Mouse (Mus musculus): ENCODE measurements around the gene Tpm1.

The Tpm1 gene

DNA sequence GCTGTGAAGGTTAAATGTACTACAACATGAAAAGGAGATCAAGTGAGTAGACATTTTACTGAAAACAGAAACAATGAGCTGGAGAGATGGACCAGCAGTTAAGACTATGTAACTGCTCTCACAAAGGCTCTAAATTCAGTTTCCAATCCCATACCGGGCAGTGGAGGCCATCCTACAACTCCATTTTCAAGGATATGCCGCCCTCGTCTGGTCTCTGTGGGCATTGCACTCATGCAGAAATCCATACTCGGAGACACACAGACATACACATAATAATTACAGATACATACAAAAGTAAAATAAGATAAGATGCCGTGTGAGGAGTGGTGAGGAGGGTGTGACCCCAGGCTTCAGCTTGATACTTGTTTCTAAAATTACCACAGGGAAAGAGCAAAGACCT is 68.7 kb downstream of the Tpm1 start:
- DNase-seq (ENCODE audit: low spot score) = peak; percentile 89

DNA sequence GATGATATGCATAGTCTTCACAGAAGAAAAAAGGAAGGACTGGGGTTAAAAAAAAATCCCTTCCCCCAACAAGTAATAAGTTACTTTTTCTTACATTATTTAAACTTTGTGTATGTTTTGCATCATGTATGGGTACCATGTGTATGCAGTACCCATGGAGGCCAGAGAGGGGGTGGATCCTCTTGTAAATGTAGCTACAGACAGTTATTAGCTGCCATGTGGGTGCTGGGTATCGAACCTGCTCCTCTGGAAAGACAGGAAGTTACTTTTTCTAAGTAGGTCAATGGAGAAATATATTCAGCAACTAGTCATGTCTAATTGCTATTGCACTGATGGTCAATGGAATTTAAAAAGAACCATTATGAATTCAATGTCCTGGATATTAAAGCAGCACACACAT is 70.7 kb downstream of the Tpm1 start:
- no peak for DNase-seq (ENCODE audit: low spot score)

DNA sequence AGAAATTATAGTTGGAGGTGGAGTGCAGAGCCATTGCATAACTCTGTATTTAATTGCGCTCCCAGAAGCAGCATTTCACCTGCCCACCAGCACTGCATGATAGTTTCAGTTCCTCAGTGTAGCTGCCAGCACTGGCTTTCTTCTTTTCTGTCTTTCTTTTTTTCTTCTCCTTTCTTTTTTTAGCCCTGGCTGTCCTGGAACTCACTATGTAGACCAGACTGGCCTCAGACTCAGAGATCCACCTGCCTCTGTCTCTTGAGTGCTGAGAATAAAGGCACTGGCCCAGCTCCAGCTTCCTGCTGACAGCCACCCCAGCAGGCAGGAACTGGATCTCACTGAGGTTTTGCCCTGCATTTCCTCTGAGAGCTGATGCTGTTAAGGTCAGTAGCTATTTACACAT is 71.2 kb downstream of the Tpm1 start:
- no peak for DNase-seq (ENCODE audit: low spot score)

DNA sequence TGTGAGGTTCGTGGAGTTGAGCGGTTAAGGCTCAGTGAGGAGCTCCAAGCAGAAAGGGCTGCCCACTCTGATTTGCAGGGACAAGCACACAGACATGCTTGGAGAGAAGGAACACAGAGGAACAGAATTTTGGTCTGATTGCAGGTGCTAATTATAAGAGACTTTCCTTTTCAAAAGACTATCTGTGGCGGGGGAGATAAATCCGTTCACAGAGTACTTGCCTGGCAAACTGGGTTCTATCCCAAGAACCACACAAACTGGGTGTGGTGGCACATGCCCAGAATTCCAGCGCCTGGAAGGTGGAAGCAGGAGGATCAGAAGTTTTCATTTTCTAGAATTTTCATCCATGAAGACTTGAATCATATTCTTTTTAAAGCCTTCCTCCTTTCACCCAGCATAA is 72.1 kb downstream of the Tpm1 start:
- no peak for DNase-seq (ENCODE audit: low spot score)

DNA sequence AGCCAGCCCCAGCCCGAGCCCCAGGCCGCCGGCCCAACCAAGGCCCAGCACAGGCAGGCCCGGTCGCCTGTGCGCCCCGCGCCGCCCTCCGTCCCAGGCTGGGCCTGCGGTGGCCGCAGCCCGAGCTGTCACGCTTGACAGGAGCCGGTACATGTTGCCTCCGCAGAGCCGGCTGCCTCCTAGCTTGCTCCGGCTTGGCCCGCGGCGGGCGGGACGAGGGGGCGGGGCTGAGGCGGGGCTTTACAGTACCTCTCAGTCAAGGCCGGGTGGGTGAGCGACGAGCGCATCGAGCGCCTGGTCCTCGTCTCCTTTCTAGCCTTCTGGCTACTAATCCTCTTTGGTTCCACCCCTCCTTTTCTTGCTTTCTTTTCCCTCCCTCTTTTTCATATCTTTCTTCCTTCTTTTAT is 74.0 kb downstream of the Tpm1 start, which contains the start of gene Lactb:
Gene Lactb, minus strand, starts transcription at position 246 of the 407 bp plus-strand sequence.
- DNase-seq (ENCODE audit: low spot score) = peak; percentile 98

DNA sequence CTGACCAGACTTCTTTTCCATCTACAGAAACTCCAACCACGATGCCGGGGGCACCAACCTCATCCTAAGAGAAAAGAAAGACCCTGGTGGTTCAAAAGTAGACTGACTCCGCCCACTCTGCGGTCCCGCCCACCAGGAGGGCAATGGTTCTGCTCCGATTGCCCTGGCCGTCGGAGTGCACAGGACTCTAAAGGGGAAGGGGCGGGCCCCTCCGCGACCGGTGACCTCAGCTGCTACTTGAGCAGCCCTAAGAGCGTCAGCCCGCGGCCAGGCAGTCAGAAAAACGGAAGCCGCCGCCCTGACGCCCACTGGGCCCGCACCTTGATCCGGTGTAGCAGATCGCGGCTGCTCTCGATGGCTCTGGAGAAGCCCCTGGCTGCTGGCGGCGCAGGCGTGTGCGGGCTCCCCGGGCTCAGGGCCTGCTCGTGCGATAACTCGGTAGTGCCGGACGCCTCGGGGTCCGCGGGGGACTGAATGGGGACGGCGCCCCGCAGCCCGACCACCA is 74.4 kb downstream of the Tpm1 start:
- DNase-seq (ENCODE audit: low spot score) = peak; percentile 90
